Mouse (Mus musculus) lung, embryonic 14.5 days (tissue): ENCODE results near the gene 1700012B07Rik. TPM values are rescaled to one million over a fixed set of nuclear protein-coding genes. Genes with fewer than 3 reads are reported as not detected.

Source experiments
- ATAC-seq: fragments of 200-750 bp; cut with Nextera tagmentation; 2 replicates; pipeline ENCODE4 v1.8.0; 2017; ENCODE audit warnings: mild to moderate bottlenecking, moderate TSS enrichment, moderate library complexity; ENCODE audit not compliant: insufficient read depth
- DNase-seq: peaks from one replicate; pipeline ENCODE4 v3.0.0-alpha.2; 2015
- H3K27ac ChIP-seq: fragments of 300-500 bp; sonication (generic); 2 replicates; pipeline ENCODE4 v1.5.1; 2014; ENCODE audit warnings: low read depth, mild to moderate bottlenecking, moderate library complexity
- H3K27me3 ChIP-seq: fragments of 300-500 bp; sonication (generic); 2 replicates; pipeline ENCODE4 v1.6.1; 2014; ENCODE audit warnings: low read length, control low read depth; ENCODE audit not compliant: insufficient read depth
- H3K36me3 ChIP-seq: fragments of 300-500 bp; sonication (generic); 2 replicates; pipeline ENCODE4 v1.6.1; 2014; ENCODE audit warnings: control low read depth; ENCODE audit not compliant: insufficient read depth
- H3K4me1 ChIP-seq: fragments of 300-500 bp; sonication (generic); 2 replicates; pipeline ENCODE4 v1.6.1; 2014; ENCODE audit warnings: antibody characterized with exemption, control low read depth; ENCODE audit not compliant: insufficient read depth
- H3K4me2 ChIP-seq: fragments of 300-500 bp; sonication (generic); 2 replicates; pipeline ENCODE4 v1.6.1; 2014; ENCODE audit warnings: mild to moderate bottlenecking
- H3K4me3 ChIP-seq: fragments of 300-500 bp; sonication (generic); 2 replicates; pipeline ENCODE4 v1.5.1; 2014; ENCODE audit warnings: low read depth, low read length
- H3K9ac ChIP-seq: fragments of 300-500 bp; sonication (generic); 2 replicates; pipeline ENCODE4 v1.6.1; 2014
- H3K9me3 ChIP-seq: fragments of 300-500 bp; sonication (generic); 2 replicates; pipeline ENCODE4 v1.6.1; 2016; ENCODE audit warnings: low read depth, low read length, control low read depth
- CTCF ChIP-seq: IDR thresholded peaks from 2 replicates; pipeline ENCODE4 v1.5.1; 2016; ENCODE audit warnings: antibody characterized with exemption, low read depth
- WGBS: fragments of 180-500 bp; shearing (Covaris S2); extraction: QIAGEN DNeasy Blood & Tissue Kit; methylation state at CpG from one replicate; pipeline ENCODE4 v1.1.7; 2014; 5-methylcytosine and 5-hydroxymethylcytosine counted together
- polyA plus RNA-seq: library from polyadenylated mRNA; unstranded; fragments of >200 nt; fragmentation: Nextera tagmentation; extraction: Ambion mirVana; gene quantifications from 2 replicates; pipeline ENCODE4 v1.2.1, GENCODE M21; 2014

1700012B07Rik gene
- polyA plus RNA-seq = not detected in 2 replicates

DNA sequence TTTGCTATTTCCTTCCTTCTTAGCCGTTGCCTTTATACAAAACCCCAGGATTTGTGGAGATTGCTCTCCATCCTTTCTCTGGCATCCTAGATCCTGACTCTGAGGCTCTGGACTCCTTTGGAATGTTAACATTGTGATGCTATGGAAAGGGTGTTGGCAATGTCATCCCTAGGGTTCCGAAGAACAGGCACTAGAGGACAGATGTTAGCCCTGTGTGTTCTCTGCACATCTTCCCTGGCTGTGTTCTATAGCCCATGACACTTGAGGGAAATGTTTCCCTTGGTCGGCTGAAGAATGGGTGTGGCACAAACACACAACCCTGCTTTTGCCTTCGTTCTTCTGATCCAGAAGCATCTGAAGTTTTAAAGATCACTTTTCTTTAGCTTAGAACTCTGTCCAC lies at the start of gene 1700012B07Rik:
Gene 1700012B07Rik, minus strand, starts transcription at position 101 of the 400 bp plus-strand sequence.
- Histone ChIP-seq H3K27me3 (no peaks in the 10 kb centered on the region), H3K36me3 (no peaks in the 10 kb centered on the region), H3K4me3 (no peak within 1 kb of the TSS), H3K4me1 (0 out of 2 replicates have a peak, but pooled peaks cover 3% of the 10 kb centered on the region), H3K27ac (no peak within 1 kb of the TSS), H3K9me3 (no peaks in the 10 kb centered on the region; the same call in 1 of the 2 replicates), H3K9ac (no peak within 1 kb of the TSS), H3K4me2 (no peak within 1 kb of the TSS)
- ATAC-seq (no peak), DNase-seq (no peak)
- no peak for TF ChIP-seq CTCF
- WGBS = 80% methylated on average over 4 of the region's 4 CpGs

DNA sequence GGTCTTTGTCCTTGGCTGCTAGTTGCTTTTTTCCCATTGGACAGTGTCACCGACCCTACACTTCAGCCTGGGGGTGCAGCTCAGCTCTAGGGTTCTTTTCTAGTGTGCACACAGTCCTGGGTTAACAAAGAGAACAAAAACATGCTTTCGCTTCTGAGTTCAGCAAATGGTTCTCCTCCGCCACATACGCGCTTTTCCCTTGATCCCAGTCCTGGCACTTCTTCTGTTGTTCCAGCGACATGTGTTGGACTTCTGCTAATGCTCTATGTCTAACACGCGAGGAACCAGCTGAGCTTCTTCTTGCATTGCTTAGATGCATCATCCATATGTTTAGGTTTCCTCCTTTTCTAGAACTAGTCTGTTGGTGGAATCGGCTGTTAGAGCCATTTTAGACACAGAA lies 48.9 kb upstream of the 1700012B07Rik start:
- ATAC-seq = peak; percentile 42; the same call in 1 of the 2 replicates

DNA sequence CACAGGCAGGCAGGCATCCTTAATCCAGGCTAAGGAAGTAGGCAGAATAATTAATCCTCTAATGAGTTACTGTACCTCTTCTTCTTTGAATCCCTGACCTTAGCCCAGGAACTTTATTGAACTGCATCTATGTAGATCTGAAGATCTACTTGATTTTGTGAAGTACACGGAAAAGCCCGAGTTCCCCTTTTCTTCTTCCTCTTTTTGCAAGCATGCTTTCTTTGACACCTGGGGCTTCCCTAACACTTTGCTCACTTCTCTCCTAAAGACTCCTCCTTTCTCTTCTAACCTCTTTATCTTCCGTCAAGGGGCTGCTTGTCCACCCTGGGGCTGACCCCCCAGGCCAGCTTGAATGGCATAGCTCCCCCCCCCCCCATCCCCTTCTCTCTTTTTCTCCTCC lies 48.0 kb upstream of the 1700012B07Rik start:
- H3K9ac ChIP-seq = no peak overlapping the region
- no peak overlapping the region for H3K27ac ChIP-seq
- DNase-seq = no peak
- H3K27me3 ChIP-seq = no peaks in the 10 kb centered on the region
- H3K4me1 ChIP-seq = no peaks in the 10 kb centered on the region
- ATAC-seq = no peak
- no peaks in the 10 kb centered on the region for H3K36me3 ChIP-seq
- H3K9me3 ChIP-seq = no peaks in the 10 kb centered on the region
- no peak overlapping the region for H3K4me3 ChIP-seq
- no peak overlapping the region for H3K4me2 ChIP-seq
- no peak for TF ChIP-seq CTCF
- WGBS = 76% methylated on average over 3 of the region's 3 CpGs

More for the DNA sequence above, 48.9 kb upstream of the 1700012B07Rik start:
- DNase-seq = peak; percentile 71
- WGBS = 57% methylated on average over 9 of the region's 9 CpGs
- H3K27me3 ChIP-seq = no peaks in the 10 kb centered on the region
- no peaks in the 10 kb centered on the region for H3K36me3 ChIP-seq
- no peak overlapping the region for H3K9ac ChIP-seq
- H3K4me3 ChIP-seq = no peak overlapping the region
- no peak for TF ChIP-seq CTCF
- H3K27ac ChIP-seq = no peak overlapping the region
- no peaks in the 10 kb centered on the region for H3K9me3 ChIP-seq
- H3K4me2 ChIP-seq = no peak overlapping the region
- no peaks in the 10 kb centered on the region for H3K4me1 ChIP-seq

DNA sequence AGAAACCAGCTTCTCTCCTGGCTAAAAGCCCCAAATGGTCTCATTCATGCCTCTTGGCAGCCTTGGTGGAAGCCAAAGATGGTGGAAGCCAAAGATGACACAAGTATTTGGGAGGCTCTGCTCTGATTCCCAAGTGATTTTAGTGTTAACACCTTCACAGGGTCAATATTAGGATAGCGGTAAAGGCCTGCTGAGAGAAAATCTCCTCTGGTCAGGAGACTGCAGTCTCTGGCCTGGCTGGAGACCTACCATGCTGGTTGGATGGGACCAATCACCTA lies 47.6 kb upstream of the 1700012B07Rik start:
- 97% methylated on average over 1 of the region's 1 CpGs for WGBS

DNA sequence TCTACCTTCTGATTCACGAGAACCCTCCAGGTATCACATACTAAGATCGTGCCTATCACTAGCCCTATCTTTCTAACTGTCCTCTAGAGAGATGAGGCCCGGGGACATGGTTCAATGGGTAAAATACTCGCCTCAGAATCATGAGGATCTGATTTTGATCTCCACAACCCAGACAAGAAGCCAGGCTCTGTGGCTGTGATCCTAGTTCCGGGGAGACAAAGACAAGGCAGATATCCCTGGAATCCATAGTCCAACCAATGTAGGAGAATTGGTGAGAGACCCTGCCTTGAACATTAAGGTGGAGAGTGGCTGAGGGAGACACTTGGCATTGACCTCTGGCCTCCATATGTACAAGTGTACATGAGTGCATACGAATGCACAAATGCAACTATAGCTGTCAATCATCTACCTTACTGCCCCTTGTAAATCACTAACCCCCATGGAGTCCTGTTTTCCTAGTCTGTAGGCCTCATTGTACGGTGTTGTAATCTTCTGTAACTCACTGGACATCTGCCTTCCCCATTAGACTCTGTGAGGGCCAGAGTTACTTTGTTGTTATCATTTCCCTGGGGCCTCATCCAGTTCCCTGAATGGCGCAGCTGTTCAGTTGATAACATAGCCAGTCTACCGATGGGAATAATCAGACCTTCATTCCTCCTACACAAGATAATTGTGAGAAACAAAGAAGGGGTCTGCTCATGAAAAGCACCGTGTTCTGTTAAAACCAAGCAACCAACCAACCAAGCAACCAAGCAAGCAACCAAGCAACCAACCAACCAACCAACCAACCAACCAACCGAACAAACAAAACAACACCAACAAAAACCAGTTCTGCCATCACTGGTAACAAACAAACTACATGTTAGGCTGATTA lies 47.0 kb upstream of the 1700012B07Rik start:
- no peaks in the 10 kb centered on the region for H3K27me3 ChIP-seq
- no peak for TF ChIP-seq CTCF
- no peak for ATAC-seq
- H3K4me3 ChIP-seq = no peak overlapping the region
- no peak overlapping the region for H3K27ac ChIP-seq
- no peaks in the 10 kb centered on the region for H3K9me3 ChIP-seq
- H3K4me1 ChIP-seq = no peaks in the 10 kb centered on the region
- H3K4me2 ChIP-seq = no peak overlapping the region
- no peak for DNase-seq
- no peak overlapping the region for H3K9ac ChIP-seq
- 87% methylated on average over 11 of the region's 11 CpGs for WGBS
- H3K36me3 ChIP-seq = no peaks in the 10 kb centered on the region

More for the DNA sequence above, 47.6 kb upstream of the 1700012B07Rik start:
- H3K4me1 ChIP-seq = no peaks in the 10 kb centered on the region
- no peak overlapping the region for H3K4me2 ChIP-seq
- DNase-seq (no peak), ATAC-seq (no peak)
- no peaks in the 10 kb centered on the region for H3K9me3 ChIP-seq
- no peaks in the 10 kb centered on the region for H3K36me3 ChIP-seq
- H3K27ac ChIP-seq = no peak overlapping the region
- H3K9ac ChIP-seq = no peak overlapping the region
- H3K27me3 ChIP-seq = no peaks in the 10 kb centered on the region
- TF ChIP-seq CTCF = no peak
- H3K4me3 ChIP-seq = no peak overlapping the region

DNA sequence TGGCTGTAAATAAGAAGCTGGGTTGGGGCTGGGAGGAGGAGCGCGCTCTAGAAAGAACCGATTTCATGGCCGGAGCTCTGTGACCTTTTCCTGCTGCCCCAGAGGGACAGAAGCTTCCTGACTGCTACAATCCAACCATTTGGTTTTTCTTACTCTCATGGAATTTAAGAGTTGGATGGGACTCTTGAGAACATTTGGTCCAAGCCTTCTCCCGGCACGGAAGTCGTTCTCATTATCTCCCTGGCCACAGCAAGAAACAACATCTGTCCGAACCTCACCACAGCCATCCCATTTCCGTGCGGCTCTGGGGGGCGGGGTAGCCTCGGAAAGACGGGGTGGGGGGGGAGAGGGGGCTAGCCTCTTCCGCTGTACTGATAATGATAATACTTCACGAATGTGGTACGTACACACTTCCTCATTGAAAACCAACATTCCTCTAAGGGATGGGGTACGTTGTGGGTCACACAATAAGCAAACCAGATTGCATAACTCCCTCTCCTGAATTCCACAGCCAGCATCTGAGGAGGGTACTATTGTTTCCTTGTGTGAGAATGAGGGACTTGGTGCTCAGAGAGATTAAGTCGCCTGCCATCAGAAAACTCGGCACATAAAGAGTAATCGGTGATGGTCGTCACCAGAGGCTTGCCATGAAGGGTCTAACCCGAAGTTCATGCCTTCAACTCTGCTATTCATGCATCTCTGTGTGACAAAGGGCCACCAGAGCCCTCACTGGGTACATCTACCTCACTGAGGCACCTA lies 46.2 kb upstream of the 1700012B07Rik start:
- WGBS = 80% methylated on average over 22 of the region's 22 CpGs
- TF ChIP-seq CTCF = no peak
- Histone ChIP-seq H3K27ac (no peak overlapping the region), H3K27me3 (no peaks in the 10 kb centered on the region), H3K9ac (no peak overlapping the region), H3K4me1 (no peaks in the 10 kb centered on the region), H3K4me3 (no peak overlapping the region), H3K9me3 (no peaks in the 10 kb centered on the region), H3K36me3 (no peaks in the 10 kb centered on the region), H3K4me2 (no peak overlapping the region)
- DNase-seq (peak; percentile 6), ATAC-seq (no peak)

DNA sequence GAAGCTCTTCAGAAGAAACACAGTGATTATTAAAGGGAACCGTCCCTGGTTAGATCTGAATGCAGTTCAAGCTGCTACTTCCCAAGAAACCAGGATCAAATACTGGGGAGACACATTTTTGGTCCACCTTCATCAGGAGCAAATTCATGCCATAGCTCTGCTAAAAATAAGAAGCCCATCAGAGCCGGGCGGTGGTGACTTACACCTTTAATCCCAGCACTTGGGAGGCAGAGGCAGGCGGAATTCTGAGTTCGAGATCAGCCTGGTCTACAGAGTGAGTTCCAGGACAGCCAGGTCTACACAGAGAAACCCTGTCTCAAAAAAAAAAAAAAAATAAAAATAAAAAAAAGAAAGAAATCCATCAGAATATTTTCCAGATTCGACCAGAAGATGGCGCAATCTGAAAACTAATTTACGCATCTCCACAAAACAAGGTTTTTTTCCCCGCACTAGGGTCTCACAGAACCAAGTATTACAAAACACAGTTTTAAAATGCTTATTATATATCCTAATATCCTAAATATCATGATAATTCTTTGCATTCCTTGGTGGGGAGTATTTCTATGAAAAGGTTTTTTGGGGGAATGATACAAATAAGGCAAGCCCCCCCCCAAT lies 45.4 kb upstream of the 1700012B07Rik start:
- peak; percentile 89 for DNase-seq
- H3K27ac ChIP-seq = no peak overlapping the region
- H3K36me3 ChIP-seq = no peaks in the 10 kb centered on the region
- H3K4me2 ChIP-seq = no peak overlapping the region
- H3K4me3 ChIP-seq = no peak overlapping the region
- H3K9ac ChIP-seq = no peak overlapping the region
- TF ChIP-seq CTCF = peak; percentile 58
- H3K27me3 ChIP-seq = no peaks in the 10 kb centered on the region
- no peaks in the 10 kb centered on the region for H3K4me1 ChIP-seq
- H3K9me3 ChIP-seq = no peaks in the 10 kb centered on the region
- 39% methylated on average over 9 of the region's 9 CpGs for WGBS
- ATAC-seq = no peak
